Mouse (Mus musculus) ES-E14 (cell line): ENCODE results near the gene Men1.

Experiments used
- CHD2 ChIP-seq: IDR thresholded peaks from 2 replicates; pipeline ENCODE4 v1.6.1; 2014; ENCODE audit warnings: mild to moderate bottlenecking, low read depth, low read length, inconsistent platforms
- HCFC1 ChIP-seq: IDR thresholded peaks from 2 replicates; pipeline ENCODE4 v1.6.1; 2012; ENCODE audit warnings: low read length, inconsistent platforms, borderline replicate concordance; ENCODE audit not compliant: insufficient read depth
- ZC3H11A ChIP-seq: IDR thresholded peaks from 2 replicates; pipeline ENCODE4 v1.6.1; 2012; ENCODE audit warnings: low read depth, mild to moderate bottlenecking, inconsistent platforms, low read length, borderline replicate concordance
- ZNF384 ChIP-seq: IDR thresholded peaks from 2 replicates; pipeline ENCODE4 v1.6.1; 2012; ENCODE audit warnings: low read depth, low read length, inconsistent platforms

- TF ChIP-seq ZNF384 = no peak
- no peak for TF ChIP-seq CHD2
- no peak for TF ChIP-seq ZC3H11A
- no peak for TF ChIP-seq HCFC1
Observed at GRCm38 (mm10) chr19:6374571-6374970, 39.8 kb downstream of the Men1 start.
